Mouse (Mus musculus) heart, embryonic 16.5 days (tissue): ENCODE measurements at regions not wholly inside any gene's neighbourhood (a gene's known extent, or its start where the extent isn't known, plus 50 kb on each side); places are given as distances from the start of the nearest gene placed in this dataset.
A peak's percentile ranks its signal among the peaks of the same experiment; 100 is the strongest.

Experiments
- ATAC-seq: fragments of 200-750 bp; cut with Nextera tagmentation; replicated peaks from 2 replicates; pipeline ENCODE4 v1.8.0; 2017; ENCODE audit warnings: moderate number of reproducible peaks; ENCODE audit not compliant: insufficient read depth, low FRiP score; ENCODE audit errors: extremely low read depth
- H3K27ac ChIP-seq: fragments of 300-500 bp; sonication (generic); 2 replicates; pipeline ENCODE4 v1.5.1; 2014; ENCODE audit warnings: mild to moderate bottlenecking, low read length, control low read depth, moderate library complexity
- H3K27me3 ChIP-seq: fragments of 300-500 bp; sonication (generic); 2 replicates; pipeline ENCODE4 v1.6.1; 2014; ENCODE audit warnings: low read length, mixed read lengths; ENCODE audit not compliant: control insufficient read depth, insufficient read depth
- H3K36me3 ChIP-seq: fragments of 300-500 bp; sonication (generic); 2 replicates; pipeline ENCODE4 v1.6.1; 2014; ENCODE audit not compliant: control insufficient read depth, insufficient read depth
- H3K4me1 ChIP-seq: fragments of 300-500 bp; sonication (generic); 2 replicates; pipeline ENCODE4 v1.6.1; 2014; ENCODE audit warnings: low read length, mixed read lengths; ENCODE audit not compliant: control insufficient read depth, insufficient read depth
- H3K4me2 ChIP-seq: fragments of 300-500 bp; sonication (generic); 2 replicates; pipeline ENCODE4 v1.6.1; 2014; ENCODE audit warnings: low read depth, mild to moderate bottlenecking, control low read depth, low read length
- H3K4me3 ChIP-seq: fragments of 300-500 bp; sonication (generic); 2 replicates; pipeline ENCODE4 v1.5.1; 2014; ENCODE audit warnings: mild to moderate bottlenecking, control low read depth, low read length
- H3K9ac ChIP-seq: fragments of 300-500 bp; sonication (generic); 2 replicates; pipeline ENCODE4 v1.6.1; 2014; ENCODE audit warnings: low read length, control low read depth
- H3K9me3 ChIP-seq: fragments of 300-500 bp; sonication (generic); replicated peaks from 2 replicates; pipeline ENCODE4 v1.6.1; 2016; ENCODE audit warnings: low read length; ENCODE audit not compliant: control insufficient read depth
- WGBS: fragments of 180-500 bp; shearing (Covaris S2); extraction: QIAGEN DNeasy Blood & Tissue Kit; methylation state at CpG from one replicate; pipeline ENCODE4 v1.1.7; 2014; 5-methylcytosine and 5-hydroxymethylcytosine counted together

DNA sequence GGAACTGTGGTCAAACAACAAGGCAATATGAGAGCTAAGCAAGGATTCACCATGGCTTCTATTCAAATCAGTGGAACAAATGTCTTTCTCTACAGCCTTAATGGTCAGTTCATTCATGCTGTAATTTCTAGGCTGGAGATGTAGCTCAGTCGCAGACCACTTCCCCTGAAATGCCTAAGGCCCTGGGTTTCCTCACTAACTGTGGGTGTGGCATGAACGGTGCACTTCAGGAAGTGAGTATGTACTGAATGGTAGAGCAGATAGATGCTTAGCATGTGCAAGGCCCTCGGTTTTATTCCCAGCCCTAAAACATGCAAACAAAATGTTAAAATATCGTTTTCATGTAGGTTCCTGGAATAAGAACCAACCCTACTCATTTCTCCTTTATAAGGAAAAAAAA, 129.3 kb upstream of the Sp8 start:
- H3K27ac ChIP-seq = no peak overlapping the region
- ATAC-seq = no peak

GRCm38 (mm10) chr12:118706626-118707025, 139.5 kb upstream of the Sp8 start:
- Histone ChIP-seq H3K4me3 (no peak overlapping the region), H3K4me2 (no peak overlapping the region), H3K27me3 (no peaks in the 10 kb centered on the region), H3K4me1 (no peaks in the 10 kb centered on the region), H3K27ac (no peak overlapping the region), H3K36me3 (no peaks in the 10 kb centered on the region), H3K9ac (no peak overlapping the region), H3K9me3 (no peaks in the 10 kb centered on the region)
- WGBS = 78% methylated on average over 7 of the region's 7 CpGs
- no peak for ATAC-seq

More for the DNA sequence above, 129.3 kb upstream of the Sp8 start:
- no peak overlapping the region for H3K9ac ChIP-seq
- no peaks in the 10 kb centered on the region for H3K4me1 ChIP-seq
- H3K9me3 ChIP-seq = no peaks in the 10 kb centered on the region
- H3K4me2 ChIP-seq = no peak overlapping the region
- H3K4me3 ChIP-seq = no peak overlapping the region
- 69% methylated on average over 4 of the region's 4 CpGs for WGBS
- H3K36me3 ChIP-seq = no peaks in the 10 kb centered on the region
- no peaks in the 10 kb centered on the region for H3K27me3 ChIP-seq

- no peaks in the 10 kb centered on the region for H3K4me1 ChIP-seq
- no peak overlapping the region for H3K4me2 ChIP-seq
- no peaks in the 10 kb centered on the region for H3K36me3 ChIP-seq
- 75% methylated on average over 2 of the region's 2 CpGs for WGBS
- H3K9ac ChIP-seq = no peak overlapping the region
- no peaks in the 10 kb centered on the region for H3K27me3 ChIP-seq
- no peak overlapping the region for H3K4me3 ChIP-seq
- no peak for ATAC-seq
- H3K9me3 ChIP-seq = no peaks in the 10 kb centered on the region
- no peak overlapping the region for H3K27ac ChIP-seq
Observed at GRCm38 (mm10) chr12:118704826-118705225, 141.3 kb upstream of the Sp8 start.

GRCm38 (mm10) chr12:118703730-118704129, 142.4 kb upstream of the Sp8 start:
- Histone ChIP-seq H3K9ac (no peak overlapping the region), H3K4me1 (no peaks in the 10 kb centered on the region), H3K36me3 (no peaks in the 10 kb centered on the region), H3K27me3 (no peaks in the 10 kb centered on the region), H3K27ac (no peak overlapping the region), H3K4me3 (no peak overlapping the region), H3K4me2 (no peak overlapping the region), H3K9me3 (no peaks in the 10 kb centered on the region)
- 60% methylated on average over 12 of the region's 12 CpGs for WGBS
- no peak for ATAC-seq

- no peaks in the 10 kb centered on the region for H3K36me3 ChIP-seq
- H3K27ac ChIP-seq = no peak overlapping the region
- no peaks in the 10 kb centered on the region for H3K4me1 ChIP-seq
- WGBS = 53% methylated on average over 11 of the region's 11 CpGs
- peaks cover 1% of the 10 kb centered on the region for H3K9me3 ChIP-seq
- H3K4me3 ChIP-seq = no peak overlapping the region
- no peak overlapping the region for H3K4me2 ChIP-seq
- H3K9ac ChIP-seq = no peak overlapping the region
- no peaks in the 10 kb centered on the region for H3K27me3 ChIP-seq
- ATAC-seq = no peak
Observed at GRCm38 (mm10) chr12:118703068-118703662, 143.0 kb upstream of the Sp8 start.

- Histone ChIP-seq H3K9ac (no peak overlapping the region), H3K4me1 (no peaks in the 10 kb centered on the region), H3K27ac (no peak overlapping the region), H3K36me3 (no peaks in the 10 kb centered on the region), H3K9me3 (peaks cover 4% of the 10 kb centered on the region), H3K4me2 (no peak overlapping the region), H3K27me3 (no peaks in the 10 kb centered on the region), H3K4me3 (no peak overlapping the region)
- 59% methylated on average over 2 of the region's 2 CpGs for WGBS
- no peak for ATAC-seq
Observed at GRCm38 (mm10) chr12:118701838-118702237, 144.3 kb upstream of the Sp8 start.

GRCm38 (mm10) chr12:118698110-118698509, 148.0 kb upstream of the Sp8 start:
- no peaks in the 10 kb centered on the region for H3K27me3 ChIP-seq
- no peak overlapping the region for H3K27ac ChIP-seq
- no peaks in the 10 kb centered on the region for H3K4me1 ChIP-seq
- H3K4me3 ChIP-seq = no peak overlapping the region
- no peak for ATAC-seq
- no peaks in the 10 kb centered on the region for H3K36me3 ChIP-seq
- no peak overlapping the region for H3K4me2 ChIP-seq
- H3K9me3 ChIP-seq = peaks cover 4% of the 10 kb centered on the region
- H3K9ac ChIP-seq = no peak overlapping the region

DNA sequence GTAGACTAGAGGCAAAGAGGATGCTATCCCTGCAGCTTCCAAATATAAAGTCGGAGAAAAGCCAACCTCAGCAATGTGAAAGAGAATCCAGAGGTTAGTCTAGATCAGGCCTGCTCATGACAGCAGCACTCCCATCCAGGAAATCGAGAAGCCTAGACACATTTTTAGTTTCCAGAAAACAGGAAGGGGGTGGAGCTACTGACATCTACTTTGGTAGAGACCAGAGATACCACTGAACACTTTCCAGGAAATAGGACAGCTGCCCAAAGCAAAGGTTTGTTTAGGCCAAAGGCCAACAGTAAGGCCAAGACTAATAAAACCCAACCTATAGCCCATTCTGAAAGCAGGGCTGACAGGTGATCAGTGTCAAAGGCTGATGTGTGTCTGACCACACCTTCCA, 151.4 kb upstream of the Sp8 start:
- no peaks in the 10 kb centered on the region for H3K27me3 ChIP-seq

GRCm38 (mm10) chr12:118682902-118683301, 163.2 kb upstream of the Sp8 start:
- ATAC-seq = no peak
- no peaks in the 10 kb centered on the region for H3K27me3 ChIP-seq
- no peaks in the 10 kb centered on the region for H3K36me3 ChIP-seq
- no peak overlapping the region for H3K27ac ChIP-seq
- WGBS = 82% methylated on average over 1 of the region's 1 CpGs
- no peaks in the 10 kb centered on the region for H3K4me1 ChIP-seq
- no peak overlapping the region for H3K4me2 ChIP-seq
- 0 out of 2 replicates have a peak, but pooled peaks cover 1% of the 10 kb centered on the region for H3K9me3 ChIP-seq
- H3K9ac ChIP-seq = no peak overlapping the region
- H3K4me3 ChIP-seq = no peak overlapping the region

More for the DNA sequence above, 151.4 kb upstream of the Sp8 start:
- H3K4me1 ChIP-seq = no peaks in the 10 kb centered on the region
- H3K9me3 ChIP-seq = peaks cover 4% of the 10 kb centered on the region
- no peak overlapping the region for H3K9ac ChIP-seq
- H3K4me2 ChIP-seq = no peak overlapping the region
- H3K36me3 ChIP-seq = no peaks in the 10 kb centered on the region
- no peak overlapping the region for H3K27ac ChIP-seq
- 56% methylated on average over 2 of the region's 2 CpGs for WGBS
- peak; percentile 37; the same call in 1 of the 2 replicates for ATAC-seq
- no peak overlapping the region for H3K4me3 ChIP-seq
